Mouse (Mus musculus) T-helper 2 cell (primary cell): ENCODE measurements around the gene Prss23.

ENCODE experiments used
- in situ Hi-C: fragments of 300-600 bp; cut with MboI, MseI; formaldehyde crosslinking; loops from one replicate; pipeline ENCODE4 v1.15.1; 2025; ENCODE audit warnings: high pct_unique_total_duplicates

The Prss23 gene

GRCm38 (mm10) chr7:89508672-89509071 lies 18.3 kb downstream of the Prss23 start:
- in situ Hi-C loops, result no loop called here

GRCm38 (mm10) chr7:89499516-89500307 lies 27.3 kb downstream of the Prss23 start:
- in situ Hi-C loops, result loop anchor here (5.0 kb wide), 1 partner anchor 348 kb away; no protein-coding TSS in a partner anchor

GRCm38 (mm10) chr7:89483769-89484568 lies 43.0 kb downstream of the Prss23 start:
- in situ Hi-C loops, result no loop called here

- in situ Hi-C loops, result no loop called here
Measured at GRCm38 (mm10) chr7:89481723-89482122, 45.3 kb downstream of the Prss23 start.

GRCm38 (mm10) chr7:89478490-89478889 lies 48.5 kb downstream of the Prss23 start:
- in situ Hi-C loops, result loop anchor here (5.0 kb wide), 1 partner anchor 364 kb away; no protein-coding TSS in a partner anchor

GRCm38 (mm10) chr7:89477294-89477999 lies 49.5 kb downstream of the Prss23 start:
- in situ Hi-C loops, result loop anchor here (5.0 kb wide), 1 partner anchor 365 kb away; no protein-coding TSS in a partner anchor

- in situ Hi-C loops, result no loop called here
Measured at GRCm38 (mm10) chr7:89473442-89473841, 53.5 kb downstream of the Prss23 start.

GRCm38 (mm10) chr7:89463775-89464592 lies 63.0 kb downstream of the Prss23 start:
- in situ Hi-C loops, result no loop called here

GRCm38 (mm10) chr7:89463246-89463645 lies 63.7 kb downstream of the Prss23 start:
- in situ Hi-C loops, result no loop called here

GRCm38 (mm10) chr7:89462646-89463207 lies 64.3 kb downstream of the Prss23 start:
- in situ Hi-C loops, result no loop called here

GRCm38 (mm10) chr7:89461351-89461750 lies 65.6 kb downstream of the Prss23 start:
- in situ Hi-C loops, result no loop called here

- in situ Hi-C loops, result no loop called here
Measured at GRCm38 (mm10) chr7:89460911-89461310, 66.1 kb downstream of the Prss23 start.

- in situ Hi-C loops, result no loop called here
Measured at GRCm38 (mm10) chr7:89459691-89460090, 67.3 kb downstream of the Prss23 start.
